Mouse (Mus musculus): ENCODE data around the gene Tac4. TPM values are rescaled to one million over a fixed set of nuclear protein-coding genes. Genes with fewer than 3 reads are reported as not detected.

Gene Tac4
- polyA plus RNA-seq, 1 experiment from 2014 or later: not detected

DNA sequence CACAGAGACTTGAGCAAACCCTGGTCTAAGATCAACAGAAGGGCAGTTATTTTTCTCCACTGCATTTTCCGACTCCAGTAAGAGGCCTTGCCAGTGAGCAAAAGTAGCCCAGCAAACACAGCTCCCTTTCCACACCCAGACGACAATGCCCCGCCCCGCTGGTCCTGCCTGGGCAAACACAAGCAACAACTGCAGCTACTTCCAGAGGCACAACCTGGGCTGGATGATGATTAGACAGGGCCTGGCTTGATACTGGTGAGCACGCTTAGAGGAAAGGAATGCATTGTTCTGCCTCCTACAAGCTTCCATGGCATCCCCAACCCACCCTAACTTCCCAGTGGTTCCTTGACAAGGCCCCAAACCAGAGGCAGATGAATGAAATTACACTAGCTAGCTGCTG is 12.3 kb downstream of the Tac4 start:
- WGBS: 91% methylated on average over 5 of the region's 5 CpGs
- H3K4me1 ChIP-seq (ENCODE audit: control insufficient read depth, insufficient read depth, low read length): no peaks in the 10 kb centered on the region
- no peak overlapping the region for H3K27ac ChIP-seq (ENCODE audit: low read length)
- H3K4me2 ChIP-seq (ENCODE audit: low read length): no peak overlapping the region
- no peak for ATAC-seq
- no peak overlapping the region for H3K9ac ChIP-seq (ENCODE audit: low read depth, low read length)
- H3K9me3 ChIP-seq (replicated peaks; ENCODE audit: control insufficient read depth, low read length, poor library complexity, severe bottlenecking): no peaks in the 10 kb centered on the region
- no peak overlapping the region for H3K4me3 ChIP-seq (ENCODE audit: low read depth, low read length)
- peaks cover 53% of the 10 kb centered on the region for H3K36me3 ChIP-seq (ENCODE audit: control insufficient read depth, insufficient read depth, low read length)
- no peaks in the 10 kb centered on the region for H3K27me3 ChIP-seq (ENCODE audit: control insufficient read depth, insufficient read depth, low read depth, low read length)

DNA sequence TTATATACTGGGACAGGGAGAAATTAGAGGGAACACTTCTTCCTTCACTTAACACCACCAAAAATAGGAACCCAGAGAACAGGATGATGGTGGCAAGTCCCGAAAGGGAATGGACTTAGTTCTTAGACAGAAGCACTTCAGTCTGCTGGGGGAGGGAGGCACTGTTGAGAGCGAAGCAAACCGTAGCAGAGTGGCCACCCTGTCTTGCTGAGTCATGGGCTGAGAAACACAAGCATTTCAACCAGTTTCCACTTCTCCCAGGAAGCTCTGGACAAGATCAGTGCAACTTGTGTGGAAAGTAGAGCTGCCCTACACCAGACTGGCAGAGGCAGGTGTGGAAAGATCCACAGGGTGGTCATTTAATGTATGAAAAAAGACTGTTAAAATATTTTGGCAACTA is 13.3 kb downstream of the Tac4 start:
- Histone ChIP-seq H3K27me3 (ENCODE audit: control insufficient read depth, insufficient read depth, low read depth, low read length) (no peaks in the 10 kb centered on the region), H3K9ac (ENCODE audit: low read depth, low read length) (no peak overlapping the region), H3K4me2 (ENCODE audit: low read length) (no peak overlapping the region), H3K27ac (ENCODE audit: low read length) (no peak overlapping the region), H3K36me3 (ENCODE audit: control insufficient read depth, insufficient read depth, low read length) (peaks cover 54% of the 10 kb centered on the region), H3K4me1 (ENCODE audit: control insufficient read depth, insufficient read depth, low read length) (no peaks in the 10 kb centered on the region), H3K4me3 (ENCODE audit: low read depth, low read length) (no peak overlapping the region), H3K9me3 (replicated peaks; ENCODE audit: control insufficient read depth, low read length, poor library complexity, severe bottlenecking) (no peaks in the 10 kb centered on the region)
- no peak for ATAC-seq
- 88% methylated on average over 3 of the region's 3 CpGs for WGBS

DNA sequence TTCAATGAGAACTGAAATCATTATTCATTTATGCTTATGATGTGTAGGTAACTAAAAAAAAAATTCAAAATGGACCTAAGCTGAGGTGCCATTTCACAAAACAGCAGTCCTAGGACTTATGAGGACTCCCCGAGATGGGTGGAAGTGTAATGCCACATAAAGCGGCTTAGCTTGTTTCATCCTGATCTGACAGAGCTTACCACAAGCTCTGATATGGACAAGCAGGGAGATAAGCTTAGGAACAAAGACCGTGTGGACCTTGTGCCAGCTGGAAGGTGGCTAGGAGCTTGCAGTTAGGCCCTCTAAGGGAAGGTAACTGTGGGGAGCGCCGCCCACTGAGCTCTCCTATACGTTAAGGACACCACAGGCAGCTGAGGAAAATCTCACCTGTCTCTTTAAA is 14.7 kb downstream of the Tac4 start:
- no peak overlapping the region for H3K27ac ChIP-seq (ENCODE audit: low read length)

DNA sequence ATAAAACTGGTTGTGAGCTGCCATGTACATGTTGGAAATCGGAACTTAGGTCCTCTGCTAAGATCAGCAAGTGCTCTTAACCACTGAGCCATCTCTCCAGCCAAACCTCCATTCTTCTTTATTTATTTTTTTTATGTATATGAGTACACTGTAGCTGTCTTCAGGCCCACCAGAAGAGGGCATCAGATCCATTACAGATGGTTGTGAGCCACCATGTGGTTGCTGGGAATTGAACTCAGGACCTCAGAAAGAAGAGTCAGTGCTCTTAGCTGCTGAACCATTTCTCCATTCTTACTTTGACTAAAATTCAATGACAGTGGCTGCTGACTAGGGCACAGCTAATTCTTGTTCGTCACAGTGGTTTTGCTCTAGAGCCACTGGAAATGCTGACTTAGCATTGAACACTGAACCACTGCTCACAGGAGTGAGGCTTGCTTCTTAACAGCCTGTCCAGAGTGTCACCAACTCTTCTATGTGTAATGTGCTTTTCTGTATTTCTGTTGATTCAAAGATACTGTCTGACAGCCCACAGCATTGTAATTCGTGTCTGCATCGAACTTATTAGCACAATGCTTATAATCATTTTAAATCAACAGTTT is 17.8 kb downstream of the Tac4 start:
- H3K4me2 ChIP-seq (ENCODE audit: low read length): no peak overlapping the region
- ATAC-seq: no peak
- peaks cover 52% of the 10 kb centered on the region for H3K36me3 ChIP-seq (ENCODE audit: control insufficient read depth, insufficient read depth, low read length)
- H3K27ac ChIP-seq (ENCODE audit: low read length): no peak overlapping the region
- no peak overlapping the region for H3K4me3 ChIP-seq (ENCODE audit: low read depth, low read length)
- H3K9me3 ChIP-seq (replicated peaks; ENCODE audit: control insufficient read depth, low read length, poor library complexity, severe bottlenecking): no peaks in the 10 kb centered on the region
- H3K4me1 ChIP-seq (ENCODE audit: control insufficient read depth, insufficient read depth, low read length): no peaks in the 10 kb centered on the region
- H3K9ac ChIP-seq (ENCODE audit: low read depth, low read length): no peak overlapping the region
- H3K27me3 ChIP-seq (ENCODE audit: control insufficient read depth, insufficient read depth, low read depth, low read length): no peaks in the 10 kb centered on the region
- WGBS: 92% methylated on average over 4 of the region's 4 CpGs

More for the DNA sequence above, 14.7 kb downstream of the Tac4 start:
- Histone ChIP-seq H3K36me3 (ENCODE audit: control insufficient read depth, insufficient read depth, low read length) (peaks cover 50% of the 10 kb centered on the region), H3K9me3 (replicated peaks; ENCODE audit: control insufficient read depth, low read length, poor library complexity, severe bottlenecking) (no peaks in the 10 kb centered on the region), H3K9ac (ENCODE audit: low read depth, low read length) (no peak overlapping the region), H3K4me1 (ENCODE audit: control insufficient read depth, insufficient read depth, low read length) (no peaks in the 10 kb centered on the region), H3K4me2 (ENCODE audit: low read length) (no peak overlapping the region), H3K27me3 (ENCODE audit: control insufficient read depth, insufficient read depth, low read depth, low read length) (no peaks in the 10 kb centered on the region), H3K4me3 (ENCODE audit: low read depth, low read length) (no peak overlapping the region)
- no peak for ATAC-seq
- WGBS: 93% methylated on average over 6 of the region's 6 CpGs

DNA sequence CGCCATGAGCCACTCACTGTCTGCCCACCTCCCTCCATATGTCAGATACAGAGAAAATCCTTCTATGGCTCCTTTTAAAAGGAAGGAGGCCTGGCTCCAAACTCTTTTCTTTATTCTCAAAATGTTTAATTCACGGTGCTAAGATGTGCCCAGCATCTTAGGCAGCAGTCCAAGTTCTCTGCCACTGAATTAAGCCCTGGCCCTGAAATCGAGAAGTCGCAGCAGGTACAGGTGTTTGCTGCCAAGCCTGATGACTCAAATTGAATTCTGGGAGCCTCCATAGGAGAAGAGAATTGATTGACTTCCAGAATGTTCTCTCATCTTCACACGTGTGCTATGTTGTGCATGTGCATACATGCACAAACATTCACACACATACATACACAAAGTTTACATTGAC is 21.0 kb downstream of the Tac4 start:
- Histone ChIP-seq H3K9me3 (replicated peaks; ENCODE audit: control insufficient read depth, low read length, poor library complexity, severe bottlenecking) (no peaks in the 10 kb centered on the region), H3K4me3 (ENCODE audit: low read depth, low read length) (no peak overlapping the region), H3K4me2 (ENCODE audit: low read length) (no peak overlapping the region), H3K36me3 (ENCODE audit: control insufficient read depth, insufficient read depth, low read length) (peaks cover 38% of the 10 kb centered on the region), H3K27me3 (ENCODE audit: control insufficient read depth, insufficient read depth, low read depth, low read length) (no peaks in the 10 kb centered on the region), H3K4me1 (ENCODE audit: control insufficient read depth, insufficient read depth, low read length) (no peaks in the 10 kb centered on the region), H3K27ac (ENCODE audit: low read length) (no peak overlapping the region), H3K9ac (ENCODE audit: low read depth, low read length) (no peak overlapping the region)
- WGBS: 96% methylated on average over 5 of the region's 5 CpGs
- no peak for ATAC-seq

DNA sequence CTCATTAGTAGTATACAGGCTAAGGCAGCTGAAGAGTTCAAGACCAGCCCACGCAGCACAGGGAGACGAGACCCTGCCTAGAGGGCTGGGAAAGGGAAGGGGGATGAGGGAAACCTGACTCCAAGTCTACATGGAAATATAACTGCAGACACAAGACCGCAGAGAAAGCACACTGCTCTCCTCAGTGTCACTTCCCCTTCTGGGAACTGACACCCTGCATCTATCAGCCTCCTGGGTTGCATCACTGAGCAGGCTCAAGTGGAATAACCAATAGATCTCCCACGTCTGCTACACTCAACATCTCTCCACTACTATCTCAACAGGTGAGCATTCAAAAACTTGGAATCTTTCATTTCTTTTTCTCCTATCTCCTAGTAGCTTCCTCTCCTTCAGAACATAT is 30.7 kb downstream of the Tac4 start:
- Histone ChIP-seq H3K27ac (ENCODE audit: low read length) (no peak overlapping the region), H3K36me3 (ENCODE audit: control insufficient read depth, insufficient read depth, low read length) (peaks cover 42% of the 10 kb centered on the region), H3K4me1 (ENCODE audit: control insufficient read depth, insufficient read depth, low read length) (no peaks in the 10 kb centered on the region), H3K4me2 (ENCODE audit: low read length) (no peak overlapping the region), H3K27me3 (ENCODE audit: control insufficient read depth, insufficient read depth, low read depth, low read length) (no peaks in the 10 kb centered on the region), H3K4me3 (ENCODE audit: low read depth, low read length) (no peak overlapping the region), H3K9ac (ENCODE audit: low read depth, low read length) (no peak overlapping the region), H3K9me3 (replicated peaks; ENCODE audit: control insufficient read depth, low read length, poor library complexity, severe bottlenecking) (no peaks in the 10 kb centered on the region)
- ATAC-seq: no peak
- 81% methylated on average over 4 of the region's 4 CpGs for WGBS

DNA sequence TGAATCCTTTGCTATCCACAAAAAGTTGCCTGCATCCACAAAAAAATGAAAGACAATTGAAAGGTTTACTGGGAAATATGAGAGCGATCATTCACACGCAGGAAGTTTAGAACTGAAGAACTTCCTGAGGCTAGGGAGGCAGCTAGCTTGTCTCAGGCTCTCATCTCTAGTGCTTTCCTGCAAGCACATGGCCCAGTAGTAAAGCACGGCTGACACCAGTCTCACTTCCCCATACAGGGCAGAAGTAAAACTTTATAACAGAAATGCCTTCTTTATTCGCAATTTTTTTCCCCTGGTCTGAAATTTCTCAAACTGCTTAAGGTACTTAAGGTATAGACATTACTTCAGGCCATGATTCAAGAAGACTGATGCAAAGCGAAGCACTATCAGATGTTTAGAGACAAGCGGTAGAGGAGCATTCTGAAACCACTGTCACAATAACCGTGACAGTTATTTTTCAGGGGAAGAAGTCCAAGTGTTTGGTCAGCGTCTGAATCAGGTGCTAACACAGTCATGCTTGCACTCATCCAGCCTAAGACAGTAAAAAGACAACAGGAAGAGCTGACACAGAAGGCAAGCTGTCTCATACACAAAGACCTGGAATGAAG is 31.8 kb downstream of the Tac4 start:
- no peak overlapping the region for H3K27ac ChIP-seq (ENCODE audit: low read length)
- no peak overlapping the region for H3K4me3 ChIP-seq (ENCODE audit: low read depth, low read length)
- H3K9ac ChIP-seq (ENCODE audit: low read depth, low read length): no peak overlapping the region
- no peak overlapping the region for H3K4me2 ChIP-seq (ENCODE audit: low read length)
- WGBS: 94% methylated on average over 8 of the region's 8 CpGs
- H3K9me3 ChIP-seq (replicated peaks; ENCODE audit: control insufficient read depth, low read length, poor library complexity, severe bottlenecking): no peaks in the 10 kb centered on the region
- no peak for ATAC-seq
- H3K27me3 ChIP-seq (ENCODE audit: control insufficient read depth, insufficient read depth, low read depth, low read length): no peaks in the 10 kb centered on the region
- no peaks in the 10 kb centered on the region for H3K4me1 ChIP-seq (ENCODE audit: control insufficient read depth, insufficient read depth, low read length)
- peaks cover 42% of the 10 kb centered on the region for H3K36me3 ChIP-seq (ENCODE audit: control insufficient read depth, insufficient read depth, low read length)

DNA sequence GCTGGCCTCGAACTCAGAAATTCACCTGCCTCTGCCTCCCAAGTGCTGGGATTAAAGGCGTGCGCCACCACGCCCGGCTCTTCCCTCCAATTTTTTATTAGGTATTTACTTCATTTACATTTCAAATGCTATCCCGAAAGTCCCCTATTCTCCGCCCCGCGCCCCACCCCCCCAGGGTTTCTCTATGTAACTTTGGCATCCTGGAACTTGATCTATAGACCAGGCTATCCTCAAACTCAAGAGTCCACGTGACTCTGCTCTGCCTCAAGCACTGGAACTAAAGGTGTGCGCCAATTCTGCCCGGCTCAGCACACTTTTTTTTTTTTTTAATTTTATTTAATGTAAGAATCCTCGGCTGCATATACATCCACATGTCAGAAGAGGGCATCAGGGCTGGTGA is 34.4 kb downstream of the Tac4 start:
- Histone ChIP-seq H3K27me3 (ENCODE audit: control insufficient read depth, insufficient read depth, low read depth, low read length) (no peaks in the 10 kb centered on the region), H3K9ac (ENCODE audit: low read depth, low read length) (no peak overlapping the region), H3K4me2 (ENCODE audit: low read length) (no peak overlapping the region), H3K27ac (ENCODE audit: low read length) (no peak overlapping the region), H3K9me3 (replicated peaks; ENCODE audit: control insufficient read depth, low read length, poor library complexity, severe bottlenecking) (no peaks in the 10 kb centered on the region), H3K4me1 (ENCODE audit: control insufficient read depth, insufficient read depth, low read length) (no peaks in the 10 kb centered on the region), H3K4me3 (ENCODE audit: low read depth, low read length) (no peak overlapping the region), H3K36me3 (ENCODE audit: control insufficient read depth, insufficient read depth, low read length) (peaks cover 37% of the 10 kb centered on the region)
- 97% methylated on average over 12 of the region's 13 CpGs for WGBS
- no peak for ATAC-seq

DNA sequence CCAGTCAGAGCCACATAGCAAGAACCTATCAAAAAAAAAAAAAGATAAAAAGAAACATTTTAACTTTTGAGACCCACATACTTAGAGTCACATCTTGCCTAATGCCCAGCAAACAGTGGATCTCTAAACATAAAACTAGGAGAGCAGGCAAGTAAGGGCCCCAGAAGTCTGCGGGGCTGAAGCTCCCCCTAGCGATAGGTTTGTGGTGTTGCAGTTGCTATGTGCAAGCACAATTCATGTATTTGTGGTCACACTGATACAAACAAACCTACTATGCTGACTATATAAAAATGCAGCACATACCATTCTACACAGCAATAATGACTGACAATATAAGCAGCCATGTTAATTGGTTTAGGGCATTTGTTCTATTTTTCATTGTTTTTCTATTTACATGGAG is 36.8 kb downstream of the Tac4 start:
- Histone ChIP-seq H3K36me3 (ENCODE audit: control insufficient read depth, insufficient read depth, low read length) (peaks cover 29% of the 10 kb centered on the region), H3K27me3 (ENCODE audit: control insufficient read depth, insufficient read depth, low read depth, low read length) (no peaks in the 10 kb centered on the region), H3K27ac (ENCODE audit: low read length) (no peak overlapping the region), H3K9ac (ENCODE audit: low read depth, low read length) (no peak overlapping the region), H3K4me3 (ENCODE audit: low read depth, low read length) (no peak overlapping the region), H3K9me3 (replicated peaks; ENCODE audit: control insufficient read depth, low read length, poor library complexity, severe bottlenecking) (no peaks in the 10 kb centered on the region), H3K4me2 (ENCODE audit: low read length) (no peak overlapping the region), H3K4me1 (ENCODE audit: control insufficient read depth, insufficient read depth, low read length) (no peaks in the 10 kb centered on the region)
- ATAC-seq: no peak
- 20% methylated on average over 2 of the region's 2 CpGs for WGBS
